Mouse (Mus musculus): ENCODE data around the gene Dlgap4. TPM values are rescaled to one million over a fixed set of nuclear protein-coding genes. Genes with fewer than 3 reads are reported as not detected.
A peak's percentile ranks its signal among the peaks of the same experiment; 100 is the strongest.

Dlgap4 gene
- polyA plus RNA-seq, 1 experiment from 2014 or later: 68.5 TPM

GRCm38 (mm10) chr2:156716683-156717082 lies 103.2 kb downstream of the Dlgap4 start:
- Histone ChIP-seq H3K4me1 (ENCODE audit: insufficient read depth, low read length) (peaks cover 32% of the 10 kb centered on the region), H3K27me3 (ENCODE audit: insufficient read depth, low read length) (no peaks in the 10 kb centered on the region), H3K4me3 (ENCODE audit: low read length) (no peak overlapping the region), H3K27ac (ENCODE audit: low read length) (no peak overlapping the region), H3K4me2 (replicated peaks; ENCODE audit: low read depth, low read length) (peak overlapping the region; percentile 51; the same call in 1 of the 2 replicates), H3K9ac (replicated peaks; ENCODE audit: low read length) (no peak overlapping the region), H3K36me3 (ENCODE audit: insufficient read depth, low read length) (0 out of 2 replicates have a peak, but pooled peaks cover 7% of the 10 kb centered on the region), H3K9me3 (ENCODE audit: low read length) (no peaks in the 10 kb centered on the region)
- WGBS: 72% methylated on average over 6 of the region's 6 CpGs
- ATAC-seq (ENCODE audit: low FRiP score, low TSS enrichment): no peak

DNA sequence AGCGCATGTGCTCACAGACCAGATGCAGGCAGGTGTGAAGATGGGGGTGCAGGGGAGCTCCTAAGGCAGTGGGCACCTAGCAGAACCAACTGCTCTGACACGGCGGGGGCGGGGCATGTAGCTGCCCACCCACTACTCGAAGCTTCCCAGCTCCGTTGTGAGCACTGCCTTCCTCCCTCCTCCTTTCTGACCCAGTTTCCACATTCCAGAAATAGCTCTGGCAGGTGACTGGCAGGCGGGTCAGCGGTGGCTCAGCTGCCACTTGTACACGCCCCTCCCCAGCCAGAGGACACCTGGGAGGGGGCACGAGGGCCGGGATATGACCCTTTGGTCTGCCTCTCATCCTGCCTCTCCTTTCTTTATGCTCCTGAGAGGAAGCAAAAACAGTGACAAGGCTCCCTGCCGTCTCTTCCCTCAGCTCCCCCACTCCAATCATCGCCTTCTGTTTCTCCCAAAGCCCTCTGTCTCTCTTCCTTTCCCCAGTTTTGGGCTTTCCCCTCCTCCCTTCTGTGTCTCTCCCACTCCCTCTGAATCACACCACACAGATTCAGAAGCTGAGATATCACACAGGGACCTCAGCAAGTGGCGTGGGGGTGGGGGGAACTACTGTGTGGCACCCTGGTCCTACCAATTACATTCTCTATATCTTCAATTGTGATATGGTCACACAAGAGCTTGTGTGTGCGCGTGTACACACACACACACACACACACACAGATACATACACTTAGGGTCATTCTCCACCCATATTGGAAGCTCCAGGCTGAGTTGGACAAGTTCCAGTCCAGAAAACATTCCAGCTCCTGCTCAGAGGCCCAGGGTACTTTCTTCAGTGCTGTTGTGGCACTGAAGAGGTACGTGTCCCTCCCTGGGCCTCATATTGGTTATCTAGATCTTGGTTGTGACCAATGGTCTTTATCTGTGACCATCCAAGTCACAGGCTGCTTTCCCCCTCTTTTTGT lies 104.1 kb downstream of the Dlgap4 start:
- Histone ChIP-seq H3K4me3 (ENCODE audit: low read length) (peak overlapping the region; percentile 25; the same call in 1 of the 2 replicates), H3K4me2 (replicated peaks; ENCODE audit: low read depth, low read length) (peak overlapping the region; percentile 51), H3K9me3 (ENCODE audit: low read length) (no peaks in the 10 kb centered on the region), H3K9ac (replicated peaks; ENCODE audit: low read length) (peak overlapping the region; percentile 48; the same call in 1 of the 2 replicates), H3K27ac (ENCODE audit: low read length) (peak overlapping the region; percentile 64), H3K36me3 (ENCODE audit: insufficient read depth, low read length) (0 out of 2 replicates have a peak, but pooled peaks cover 7% of the 10 kb centered on the region), H3K27me3 (ENCODE audit: insufficient read depth, low read length) (no peaks in the 10 kb centered on the region), H3K4me1 (ENCODE audit: insufficient read depth, low read length) (peaks cover 39% of the 10 kb centered on the region)
- WGBS: 19% methylated on average over 17 of the region's 17 CpGs
- peak; percentile 13 for ATAC-seq (ENCODE audit: low FRiP score, low TSS enrichment)

- Histone ChIP-seq H3K4me2 (replicated peaks; ENCODE audit: low read depth, low read length) (no peak overlapping the region), H3K9ac (replicated peaks; ENCODE audit: low read length) (no peak overlapping the region), H3K27ac (ENCODE audit: low read length) (peak overlapping the region; percentile 49; the same call in 1 of the 2 replicates), H3K36me3 (ENCODE audit: insufficient read depth, low read length) (0 out of 2 replicates have a peak, but pooled peaks cover 7% of the 10 kb centered on the region), H3K27me3 (ENCODE audit: insufficient read depth, low read length) (no peaks in the 10 kb centered on the region), H3K4me3 (ENCODE audit: low read length) (no peak overlapping the region), H3K9me3 (ENCODE audit: low read length) (no peaks in the 10 kb centered on the region), H3K4me1 (ENCODE audit: insufficient read depth, low read length) (peaks cover 47% of the 10 kb centered on the region)
- 29% methylated on average over 5 of the region's 5 CpGs for WGBS
- no peak for ATAC-seq (ENCODE audit: low FRiP score, low TSS enrichment)
Measured at GRCm38 (mm10) chr2:156718793-156719192, 105.3 kb downstream of the Dlgap4 start.

DNA sequence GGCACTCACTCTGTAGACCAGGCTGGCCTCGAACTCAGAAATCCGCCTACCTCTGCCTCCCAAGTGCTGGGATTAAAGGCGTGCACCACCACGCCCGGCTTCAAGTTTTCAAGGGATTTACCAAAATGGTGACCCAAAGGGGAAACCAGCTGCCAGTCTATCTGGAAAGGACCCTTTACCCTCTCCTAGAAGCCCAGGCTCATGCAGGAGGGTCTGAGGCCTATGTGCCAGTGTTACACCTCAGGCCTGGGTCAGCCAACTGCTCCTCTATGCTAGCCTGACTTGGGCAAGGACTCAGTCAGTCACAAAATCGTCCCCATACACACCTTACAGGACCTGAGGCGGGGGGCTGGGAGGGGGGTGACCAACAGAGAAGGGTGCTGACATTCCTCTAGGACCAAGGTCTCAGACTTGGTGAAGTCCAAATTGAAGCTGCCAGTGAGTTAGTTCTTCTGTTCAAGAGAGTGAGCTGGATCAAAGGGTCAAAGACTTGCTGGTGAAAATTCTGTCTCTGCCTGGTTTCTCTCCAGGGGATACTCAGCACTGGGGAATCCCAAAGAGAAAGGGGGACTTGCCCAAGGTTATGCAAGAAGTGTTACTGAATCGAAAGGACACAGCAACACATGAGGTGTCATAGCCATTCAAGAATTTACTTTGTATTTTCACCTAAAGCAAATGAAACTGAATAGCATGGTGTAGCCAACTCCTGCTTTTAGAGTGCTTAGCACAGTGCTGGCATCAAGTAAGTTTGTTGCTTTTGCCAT lies 106.2 kb downstream of the Dlgap4 start:
- H3K27me3 ChIP-seq (ENCODE audit: insufficient read depth, low read length): no peaks in the 10 kb centered on the region
- peak overlapping the region; percentile 91 for H3K4me2 ChIP-seq (replicated peaks; ENCODE audit: low read depth, low read length)
- peak overlapping the region; percentile 83 for H3K4me3 ChIP-seq (ENCODE audit: low read length)
- peaks cover 54% of the 10 kb centered on the region for H3K4me1 ChIP-seq (ENCODE audit: insufficient read depth, low read length)
- peak overlapping the region; percentile 92 for H3K9ac ChIP-seq (replicated peaks; ENCODE audit: low read length)
- ATAC-seq (ENCODE audit: low FRiP score, low TSS enrichment): no peak
- no peaks in the 10 kb centered on the region for H3K9me3 ChIP-seq (ENCODE audit: low read length)
- H3K27ac ChIP-seq (ENCODE audit: low read length): peak overlapping the region; percentile 85
- whole genome bisulfite sequencing: 87% methylated on average over 7 of the region's 8 CpGs
- 0 out of 2 replicates have a peak, but pooled peaks cover 3% of the 10 kb centered on the region for H3K36me3 ChIP-seq (ENCODE audit: insufficient read depth, low read length)

- Histone ChIP-seq H3K9ac (replicated peaks; ENCODE audit: low read length) (peak overlapping the region; percentile 92), H3K9me3 (ENCODE audit: low read length) (no peaks in the 10 kb centered on the region), H3K4me2 (replicated peaks; ENCODE audit: low read depth, low read length) (peak overlapping the region; percentile 91), H3K27ac (ENCODE audit: low read length) (peak overlapping the region; percentile 85), H3K4me3 (ENCODE audit: low read length) (peak overlapping the region; percentile 83), H3K36me3 (ENCODE audit: insufficient read depth, low read length) (no peaks in the 10 kb centered on the region), H3K4me1 (ENCODE audit: insufficient read depth, low read length) (peaks cover 60% of the 10 kb centered on the region), H3K27me3 (ENCODE audit: insufficient read depth, low read length) (no peaks in the 10 kb centered on the region)
- WGBS: 1% methylated on average over 10 of the region's 10 CpGs
- no peak for ATAC-seq (ENCODE audit: low FRiP score, low TSS enrichment)
Measured at GRCm38 (mm10) chr2:156720313-156720674, 106.8 kb downstream of the Dlgap4 start.

DNA sequence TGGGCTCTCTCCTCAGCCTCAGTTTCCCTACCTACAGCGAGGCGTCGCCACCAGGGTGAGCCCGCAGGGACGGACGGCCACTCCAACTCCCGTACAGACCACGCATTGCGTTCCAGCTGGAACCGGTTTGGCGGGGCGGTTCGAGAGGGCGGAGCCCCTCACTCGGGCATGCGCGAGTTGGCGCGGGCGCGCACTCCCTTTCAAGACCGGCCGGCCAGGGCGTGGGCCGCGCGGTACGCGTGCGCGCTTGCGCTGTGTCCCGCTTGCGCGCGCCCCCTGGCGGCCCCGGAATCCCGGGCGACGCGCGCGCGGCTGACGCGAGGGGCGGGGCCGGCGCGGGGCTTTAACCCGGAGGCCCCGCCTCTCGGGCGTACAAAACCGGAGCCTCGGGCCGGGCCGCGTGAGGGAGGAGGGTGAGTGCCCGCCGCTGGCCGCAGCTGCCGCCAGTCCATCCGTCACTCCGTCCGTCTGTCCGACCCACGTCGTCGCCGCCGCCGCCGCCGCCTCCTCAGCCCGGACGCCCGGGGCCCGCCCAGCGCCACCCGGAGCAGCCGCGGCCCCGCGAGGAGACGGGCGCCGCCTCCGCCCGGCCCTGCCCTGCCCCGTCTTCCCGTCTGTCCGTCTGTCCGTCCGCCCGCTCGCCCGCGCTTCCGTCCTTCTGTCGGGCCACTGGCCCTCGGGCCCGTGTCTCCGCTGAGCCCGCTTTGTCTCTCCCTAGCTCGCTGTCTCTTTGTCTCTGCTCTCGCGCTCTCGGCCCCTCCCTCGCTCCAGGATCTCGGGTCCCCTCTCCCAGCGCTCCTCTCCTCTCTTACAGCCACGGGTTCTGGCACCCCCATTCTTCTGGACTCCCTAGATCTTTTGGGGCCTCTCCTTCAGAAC lies 107.4 kb downstream of the Dlgap4 start:
- H3K4me3 ChIP-seq (ENCODE audit: low read length): peak overlapping the region; percentile 83
- no peaks in the 10 kb centered on the region for H3K27me3 ChIP-seq (ENCODE audit: insufficient read depth, low read length)
- no peaks in the 10 kb centered on the region for H3K9me3 ChIP-seq (ENCODE audit: low read length)
- peak overlapping the region; percentile 95 for H3K4me2 ChIP-seq (replicated peaks; ENCODE audit: low read depth, low read length)
- WGBS: under 1% methylated on average over 86 of the region's 114 CpGs
- peak overlapping the region; percentile 85 for H3K27ac ChIP-seq (ENCODE audit: low read length)
- peaks cover 66% of the 10 kb centered on the region for H3K4me1 ChIP-seq (ENCODE audit: insufficient read depth, low read length)
- H3K36me3 ChIP-seq (ENCODE audit: insufficient read depth, low read length): no peaks in the 10 kb centered on the region
- peak overlapping the region; percentile 93 for H3K9ac ChIP-seq (replicated peaks; ENCODE audit: low read length)
- peak; percentile 87 for ATAC-seq (ENCODE audit: low FRiP score, low TSS enrichment)

DNA sequence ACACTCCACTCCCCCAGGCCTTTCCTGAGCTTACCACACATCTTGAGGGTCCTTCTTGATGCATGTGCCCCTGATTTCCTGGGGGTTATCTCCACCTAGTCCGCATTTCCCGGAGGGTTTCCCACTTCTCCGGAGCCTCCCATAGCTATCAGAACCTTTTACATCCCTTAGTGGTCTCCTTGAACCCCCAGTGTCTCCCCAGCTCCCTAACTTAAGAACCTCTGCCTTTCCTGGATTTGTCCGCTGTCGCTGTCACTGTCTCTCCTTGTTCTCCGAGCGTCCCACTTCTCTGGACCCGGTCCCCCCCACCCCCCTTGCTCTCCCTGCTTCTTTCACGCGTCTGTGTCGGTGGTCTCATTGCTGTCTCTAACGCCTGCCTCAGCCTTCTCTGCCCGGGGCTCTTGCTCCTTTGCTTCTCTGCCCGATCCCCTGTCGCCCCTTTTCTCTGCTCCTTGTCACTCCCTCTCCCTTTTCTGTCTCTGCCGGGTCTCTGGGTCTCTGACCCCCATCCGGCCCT lies 108.1 kb downstream of the Dlgap4 start:
- under 1% methylated on average over 16 of the region's 17 CpGs for WGBS

GRCm38 (mm10) chr2:156722071-156722575 lies 108.6 kb downstream of the Dlgap4 start:
- H3K27ac ChIP-seq (ENCODE audit: low read length): peak overlapping the region; percentile 70
- H3K36me3 ChIP-seq (ENCODE audit: insufficient read depth, low read length): no peaks in the 10 kb centered on the region
- 0 out of 2 replicates have a peak, but pooled peaks have one; percentile 3 for ATAC-seq (ENCODE audit: low FRiP score, low TSS enrichment)
- H3K9me3 ChIP-seq (ENCODE audit: low read length): no peaks in the 10 kb centered on the region
- peak overlapping the region; percentile 93 for H3K9ac ChIP-seq (replicated peaks; ENCODE audit: low read length)
- H3K4me2 ChIP-seq (replicated peaks; ENCODE audit: low read depth, low read length): peak overlapping the region; percentile 95
- under 1% methylated on average over 15 of the region's 15 CpGs for WGBS
- peak overlapping the region; percentile 83 for H3K4me3 ChIP-seq (ENCODE audit: low read length)
- H3K4me1 ChIP-seq (ENCODE audit: insufficient read depth, low read length): peaks cover 75% of the 10 kb centered on the region
- H3K27me3 ChIP-seq (ENCODE audit: insufficient read depth, low read length): no peaks in the 10 kb centered on the region

More for the DNA sequence above, 108.1 kb downstream of the Dlgap4 start:
- H3K4me2 ChIP-seq (replicated peaks; ENCODE audit: low read depth, low read length): peak overlapping the region; percentile 95
- H3K9me3 ChIP-seq (ENCODE audit: low read length): no peaks in the 10 kb centered on the region
- H3K36me3 ChIP-seq (ENCODE audit: insufficient read depth, low read length): no peaks in the 10 kb centered on the region
- peaks cover 73% of the 10 kb centered on the region for H3K4me1 ChIP-seq (ENCODE audit: insufficient read depth, low read length)
- peak overlapping the region; percentile 83 for H3K4me3 ChIP-seq (ENCODE audit: low read length)
- peak overlapping the region; percentile 70 for H3K27ac ChIP-seq (ENCODE audit: low read length)
- no peak for ATAC-seq (ENCODE audit: low FRiP score, low TSS enrichment)
- peak overlapping the region; percentile 93 for H3K9ac ChIP-seq (replicated peaks; ENCODE audit: low read length)
- no peaks in the 10 kb centered on the region for H3K27me3 ChIP-seq (ENCODE audit: insufficient read depth, low read length)
